Mouse (Mus musculus) heart, adult 8-10 months (tissue): ENCODE results near the gene Tmem230. TPM values are rescaled to one million over a fixed set of nuclear protein-coding genes. Genes with fewer than 3 reads are reported as not detected.
"Not testable (repeated sequence)": the region's sequence is repeated elsewhere in the genome, so short reads cannot be mapped to it uniquely, and the experiment has no call there.

Experiments
- DNase-seq: peaks from one replicate; pipeline ENCODE4 v3.0.0; 2022; ENCODE audit warnings: low spot score
- total RNA-seq, 4 experiments: library from RNA; stranded (reverse); gene quantifications; 2 replicates each; pipeline ENCODE4 v1.2.4; 2022

Tmem230 gene
- total RNA-seq: 10 to 100 TPM; 25.1 to 29.2 (median 26.2) TPM

GRCm38 (mm10) chr2:132247539-132248313 lies at the start of gene Tmem230:
TSS of gene Tmem230 (minus strand) at chr2:132247807.
- DNase-seq: peak; percentile 93

- DNase-seq: no peak
Observed at GRCm38 (mm10) chr2:132293694-132294450, 46.3 kb upstream of the Tmem230 start.

- DNase-seq: peak; percentile 66
Observed at GRCm38 (mm10) chr2:132292083-132292482, 44.5 kb upstream of the Tmem230 start.

GRCm38 (mm10) chr2:132291265-132291664 lies 43.7 kb upstream of the Tmem230 start:
- no peak for DNase-seq

GRCm38 (mm10) chr2:132290808-132291207 lies 43.2 kb upstream of the Tmem230 start:
- DNase-seq: no peak

- not testable (repeated sequence) for DNase-seq
Observed at GRCm38 (mm10) chr2:132289213-132289612, 41.6 kb upstream of the Tmem230 start.

GRCm38 (mm10) chr2:132286376-132287076 lies 38.9 kb upstream of the Tmem230 start:
- DNase-seq: no peak

- DNase-seq: not testable (repeated sequence)
Observed at GRCm38 (mm10) chr2:132285722-132286121, 38.1 kb upstream of the Tmem230 start.

GRCm38 (mm10) chr2:132284492-132285139 lies 37.0 kb upstream of the Tmem230 start:
- DNase-seq: peak; percentile 86

- DNase-seq: no peak
Observed at GRCm38 (mm10) chr2:132283236-132284070, 35.8 kb upstream of the Tmem230 start.

GRCm38 (mm10) chr2:132282453-132283174 lies 35.0 kb upstream of the Tmem230 start:
- DNase-seq: no peak

GRCm38 (mm10) chr2:132281560-132282452 lies 34.2 kb upstream of the Tmem230 start:
- no peak for DNase-seq

- DNase-seq: no peak
Observed at GRCm38 (mm10) chr2:132280518-132281120, 33.0 kb upstream of the Tmem230 start.

- no peak for DNase-seq
Observed at GRCm38 (mm10) chr2:132279978-132280377, 32.4 kb upstream of the Tmem230 start.

- DNase-seq: no peak
Observed at GRCm38 (mm10) chr2:132279336-132279882, 31.8 kb upstream of the Tmem230 start.

GRCm38 (mm10) chr2:132278273-132278853 lies 30.8 kb upstream of the Tmem230 start:
- no peak for DNase-seq

- no peak for DNase-seq
Observed at GRCm38 (mm10) chr2:132276249-132276648, 28.6 kb upstream of the Tmem230 start.

- DNase-seq: no peak
Observed at GRCm38 (mm10) chr2:132275527-132275926, 27.9 kb upstream of the Tmem230 start.
